Mouse (Mus musculus) limb, embryonic 10.5 days (tissue): ENCODE measurements around the gene E2f3. TPM values are rescaled to one million over a fixed set of nuclear protein-coding genes. Genes with fewer than 3 reads are reported as not detected.

Source experiments
- DNase-seq: peaks from one replicate; pipeline ENCODE4 v3.0.0-alpha.2; 2017; ENCODE audit warnings: low spot score
- H3K27ac ChIP-seq: fragments of 300-500 bp; sonication (generic); 2 replicates; pipeline ENCODE4 v1.5.1; 2016; ENCODE audit warnings: mild to moderate bottlenecking
- H3K27me3 ChIP-seq: fragments of 300-500 bp; sonication (generic); 2 replicates; pipeline ENCODE4 v1.6.1; 2016; ENCODE audit warnings: low read depth, mild to moderate bottlenecking; ENCODE audit not compliant: poor library complexity, severe bottlenecking
- H3K36me3 ChIP-seq: fragments of 300-500 bp; sonication (generic); 2 replicates; pipeline ENCODE4 v1.6.1; 2016; ENCODE audit warnings: mild to moderate bottlenecking, moderate library complexity
- H3K4me1 ChIP-seq: fragments of 300-500 bp; sonication (generic); 2 replicates; pipeline ENCODE4 v1.6.1; 2016
- H3K4me3 ChIP-seq: fragments of 300-500 bp; sonication (generic); 2 replicates; pipeline ENCODE4 v1.5.1; 2016; ENCODE audit warnings: mild to moderate bottlenecking, moderate library complexity
- H3K9me3 ChIP-seq: fragments of 300-500 bp; sonication (generic); replicated peaks from 2 replicates; pipeline ENCODE4 v1.6.1; 2016; ENCODE audit warnings: mild to moderate bottlenecking
- WGBS: fragments of 180-500 bp; shearing (Covaris S2); methylation state at CpG from one replicate; pipeline ENCODE4 v1.1.7; 2016; 5-methylcytosine and 5-hydroxymethylcytosine counted together
- polyA plus RNA-seq: library from polyadenylated mRNA; unstranded; fragments of >200 nt; fragmentation: Nextera tagmentation; extraction: Ambion mirVana; gene quantifications from 2 replicates; pipeline ENCODE4 v1.2.1, GENCODE M21; 2016

The E2f3 gene
- polyA plus RNA-seq: 22.5 and 23.2 TPM in 2 replicates

GRCm38 (mm10) chr13:29985855-29986755 is at the start of gene E2f3:
Gene E2f3, minus strand, starts transcription at chr13:29986063.
- no peaks in the 10 kb centered on the region for H3K27me3 ChIP-seq
- WGBS: under 1% methylated on average over 45 of the region's 45 CpGs

GRCm38 (mm10) chr13:30034540-30034939 is 48.7 kb upstream of the E2f3 start:
- Histone ChIP-seq H3K27ac (no peak overlapping the region), H3K4me3 (no peak overlapping the region), H3K27me3 (no peaks in the 10 kb centered on the region), H3K4me1 (no peaks in the 10 kb centered on the region), H3K9me3 (no peaks in the 10 kb centered on the region), H3K36me3 (no peaks in the 10 kb centered on the region)
- DNase-seq: no peak
- 85% methylated on average over 5 of the region's 5 CpGs for WGBS

More at GRCm38 (mm10) chr13:29985855-29986755, at the start of gene E2f3:
- Histone ChIP-seq H3K4me1 (peaks cover 29% of the 10 kb centered on the region), H3K36me3 (peaks cover 7% of the 10 kb centered on the region), H3K27ac (peak within 1 kb of the TSS; percentile 100), H3K4me3 (peak within 1 kb of the TSS; percentile 99), H3K9me3 (no peaks in the 10 kb centered on the region)
- DNase-seq: peak; percentile 93

GRCm38 (mm10) chr13:30031684-30032335 is 45.9 kb upstream of the E2f3 start:
- no peak for DNase-seq
- Histone ChIP-seq H3K27ac (no peak overlapping the region), H3K4me3 (no peak overlapping the region), H3K27me3 (no peaks in the 10 kb centered on the region), H3K9me3 (no peaks in the 10 kb centered on the region), H3K36me3 (no peaks in the 10 kb centered on the region), H3K4me1 (no peaks in the 10 kb centered on the region)
- 84% methylated on average over 13 of the region's 13 CpGs for WGBS

- H3K4me1 ChIP-seq: no peaks in the 10 kb centered on the region
- no peak for DNase-seq
Observed at GRCm38 (mm10) chr13:30027841-30028240, 42.0 kb upstream of the E2f3 start.

GRCm38 (mm10) chr13:30022487-30022886 is 36.6 kb upstream of the E2f3 start:
- Histone ChIP-seq H3K27ac (no peak overlapping the region), H3K4me3 (no peak overlapping the region), H3K4me1 (no peaks in the 10 kb centered on the region), H3K36me3 (no peaks in the 10 kb centered on the region), H3K27me3 (no peaks in the 10 kb centered on the region), H3K9me3 (no peaks in the 10 kb centered on the region)
- no peak for DNase-seq
- 88% methylated on average over 2 of the region's 2 CpGs for WGBS

More at GRCm38 (mm10) chr13:30027841-30028240, 42.0 kb upstream of the E2f3 start:
- Histone ChIP-seq H3K36me3 (no peaks in the 10 kb centered on the region), H3K4me3 (no peak overlapping the region), H3K27ac (no peak overlapping the region), H3K27me3 (no peaks in the 10 kb centered on the region), H3K9me3 (no peaks in the 10 kb centered on the region)
- 92% methylated on average over 3 of the region's 3 CpGs for WGBS

GRCm38 (mm10) chr13:30018573-30018972 is 32.7 kb upstream of the E2f3 start:
- Histone ChIP-seq H3K4me3 (no peak overlapping the region), H3K27me3 (no peaks in the 10 kb centered on the region), H3K27ac (no peak overlapping the region), H3K36me3 (no peaks in the 10 kb centered on the region), H3K9me3 (no peaks in the 10 kb centered on the region), H3K4me1 (no peaks in the 10 kb centered on the region)
- 86% methylated on average over 2 of the region's 2 CpGs for WGBS
- no peak for DNase-seq

GRCm38 (mm10) chr13:30017611-30018010 is 31.7 kb upstream of the E2f3 start:
- Histone ChIP-seq H3K27me3 (no peaks in the 10 kb centered on the region), H3K36me3 (no peaks in the 10 kb centered on the region), H3K4me3 (no peak overlapping the region), H3K9me3 (no peaks in the 10 kb centered on the region), H3K27ac (no peak overlapping the region), H3K4me1 (no peaks in the 10 kb centered on the region)
- WGBS: 90% methylated on average over 7 of the region's 7 CpGs
- DNase-seq: no peak

GRCm38 (mm10) chr13:30014576-30014975 is 28.7 kb upstream of the E2f3 start:
- Histone ChIP-seq H3K4me3 (no peak overlapping the region), H3K27ac (no peak overlapping the region), H3K9me3 (no peaks in the 10 kb centered on the region), H3K27me3 (no peaks in the 10 kb centered on the region), H3K36me3 (no peaks in the 10 kb centered on the region), H3K4me1 (no peaks in the 10 kb centered on the region)
- WGBS: 91% methylated on average over 8 of the region's 8 CpGs
- no peak for DNase-seq

- 85% methylated on average over 6 of the region's 6 CpGs for WGBS
- no peaks in the 10 kb centered on the region for H3K4me1 ChIP-seq
- H3K4me3 ChIP-seq: no peak overlapping the region
- H3K9me3 ChIP-seq: no peaks in the 10 kb centered on the region
- no peak for DNase-seq
- no peaks in the 10 kb centered on the region for H3K36me3 ChIP-seq
- no peaks in the 10 kb centered on the region for H3K27me3 ChIP-seq
- H3K27ac ChIP-seq: no peak overlapping the region
Observed at GRCm38 (mm10) chr13:30012226-30012625, 26.4 kb upstream of the E2f3 start.

- 87% methylated on average over 3 of the region's 3 CpGs for WGBS
- H3K27ac ChIP-seq: no peak overlapping the region
- no peak overlapping the region for H3K4me3 ChIP-seq
- H3K36me3 ChIP-seq: no peaks in the 10 kb centered on the region
- H3K27me3 ChIP-seq: no peaks in the 10 kb centered on the region
- no peaks in the 10 kb centered on the region for H3K4me1 ChIP-seq
- H3K9me3 ChIP-seq: no peaks in the 10 kb centered on the region
- no peak for DNase-seq
Observed at GRCm38 (mm10) chr13:30008738-30009137, 22.9 kb upstream of the E2f3 start.

- DNase-seq: no peak
- 88% methylated on average over 3 of the region's 3 CpGs for WGBS
Observed at GRCm38 (mm10) chr13:30005422-30005821, 19.6 kb upstream of the E2f3 start.

GRCm38 (mm10) chr13:30004849-30005248 is 19.0 kb upstream of the E2f3 start:
- no peak overlapping the region for H3K4me3 ChIP-seq
- no peak overlapping the region for H3K27ac ChIP-seq
- H3K4me1 ChIP-seq: no peaks in the 10 kb centered on the region
- 92% methylated on average over 5 of the region's 5 CpGs for WGBS
- no peak for DNase-seq
- H3K36me3 ChIP-seq: no peaks in the 10 kb centered on the region
- H3K27me3 ChIP-seq: no peaks in the 10 kb centered on the region
- no peaks in the 10 kb centered on the region for H3K9me3 ChIP-seq

More at GRCm38 (mm10) chr13:30005422-30005821, 19.6 kb upstream of the E2f3 start:
- Histone ChIP-seq H3K27ac (no peak overlapping the region), H3K36me3 (no peaks in the 10 kb centered on the region), H3K27me3 (no peaks in the 10 kb centered on the region), H3K4me1 (no peaks in the 10 kb centered on the region), H3K9me3 (no peaks in the 10 kb centered on the region), H3K4me3 (no peak overlapping the region)

- H3K27ac ChIP-seq: no peak overlapping the region
- H3K36me3 ChIP-seq: no peaks in the 10 kb centered on the region
- DNase-seq: no peak
- no peaks in the 10 kb centered on the region for H3K4me1 ChIP-seq
- no peaks in the 10 kb centered on the region for H3K27me3 ChIP-seq
- WGBS: 66% methylated on average over 11 of the region's 11 CpGs
- H3K9me3 ChIP-seq: no peaks in the 10 kb centered on the region
- H3K4me3 ChIP-seq: no peak overlapping the region
Observed at GRCm38 (mm10) chr13:30003169-30003568, 17.3 kb upstream of the E2f3 start.
